Mouse (Mus musculus) inflammation-experienced regulatory T-cells, adult 6 months (primary cell): ENCODE results near the gene 2700081O15Rik. TPM values are rescaled to one million over a fixed set of nuclear protein-coding genes. Genes with fewer than 3 reads are reported as not detected.
"Not testable (repeated sequence)": the region's sequence is repeated elsewhere in the genome, so short reads cannot be mapped to it uniquely, and the experiment has no call there.

Source experiments
- ATAC-seq: one replicate; pipeline ENCODE4 v1.8.0; 2017
- polyA plus RNA-seq, 3 experiments: library from polyadenylated mRNA; unstranded; fragments of 100-300 nt; shearing (Covaris generic); gene quantifications; one replicate each; pipeline ENCODE4 v1.2.1; 2017

The 2700081O15Rik gene
- under 1 TPM; 0.10 to 0.23 (median 0.15) TPM for polyA plus RNA-seq

DNA sequence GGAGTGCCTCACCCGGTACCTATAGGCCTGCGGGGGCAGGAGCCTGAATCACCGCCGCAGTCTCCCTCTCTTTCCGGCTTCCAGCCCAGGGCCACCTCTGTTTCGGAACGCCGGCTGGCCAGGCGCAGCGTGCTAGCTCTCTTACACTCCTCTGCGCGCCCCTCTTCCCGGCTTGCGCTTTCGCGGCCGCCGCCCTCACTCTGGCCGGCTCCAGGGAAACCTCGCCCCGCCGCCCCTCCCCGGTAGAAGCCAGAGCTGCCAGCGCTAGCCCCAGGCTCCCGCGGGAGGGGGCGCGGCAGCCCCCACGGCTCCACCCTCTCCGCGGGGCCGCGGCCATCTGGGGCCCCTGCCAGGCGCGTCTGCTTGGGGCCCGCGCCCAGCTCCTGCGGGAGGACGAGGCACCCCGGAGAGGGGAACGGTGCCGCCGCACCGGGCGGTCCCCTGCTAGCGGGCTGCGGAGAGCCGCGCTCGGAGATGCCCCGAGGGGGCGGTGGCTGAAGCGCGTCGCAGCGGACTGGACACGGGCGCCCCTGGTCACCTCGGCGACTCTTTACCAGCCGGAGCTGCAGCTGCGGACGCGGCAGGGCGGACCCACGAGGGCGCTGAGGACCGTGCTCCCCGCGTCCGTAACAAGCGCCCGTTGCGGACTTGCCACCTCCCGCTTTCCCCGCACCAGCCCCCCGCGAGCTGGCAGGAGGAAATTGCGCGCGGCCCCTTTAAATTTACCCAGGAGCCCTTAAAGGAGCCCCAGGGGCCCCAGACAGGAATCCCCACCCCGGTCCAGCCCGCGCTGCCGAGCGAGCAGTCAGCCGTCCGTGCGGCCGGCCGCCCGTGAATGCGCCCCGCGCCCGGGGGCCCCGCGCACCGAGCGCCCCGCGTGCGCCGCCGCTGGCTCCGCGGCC, at the start of gene 2700081O15Rik:
2700081O15Rik (plus strand) TSS at position 792 of the 902 bp plus-strand sequence.
- ATAC-seq: no peak

DNA sequence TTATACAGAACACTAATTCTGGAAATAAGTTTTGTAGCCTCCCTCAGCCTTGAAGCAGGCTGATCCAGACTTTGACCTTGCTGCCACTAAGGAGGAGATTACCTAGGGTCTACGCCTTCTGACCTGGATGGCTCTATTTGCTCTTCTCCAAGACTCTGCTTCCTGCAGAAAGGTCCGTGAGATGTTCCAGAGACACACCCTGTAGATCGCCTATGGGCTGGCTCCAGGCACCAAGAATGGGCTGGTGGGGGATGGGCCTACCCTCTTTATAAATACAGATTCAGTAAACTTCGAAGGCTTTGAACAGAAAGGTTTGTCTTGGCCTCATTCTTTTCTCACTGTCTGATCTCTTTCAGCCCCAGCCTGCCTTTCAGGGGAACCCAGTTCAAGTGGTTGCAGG, 48.0 kb upstream of the 2700081O15Rik start:
- not testable (repeated sequence) for ATAC-seq

DNA sequence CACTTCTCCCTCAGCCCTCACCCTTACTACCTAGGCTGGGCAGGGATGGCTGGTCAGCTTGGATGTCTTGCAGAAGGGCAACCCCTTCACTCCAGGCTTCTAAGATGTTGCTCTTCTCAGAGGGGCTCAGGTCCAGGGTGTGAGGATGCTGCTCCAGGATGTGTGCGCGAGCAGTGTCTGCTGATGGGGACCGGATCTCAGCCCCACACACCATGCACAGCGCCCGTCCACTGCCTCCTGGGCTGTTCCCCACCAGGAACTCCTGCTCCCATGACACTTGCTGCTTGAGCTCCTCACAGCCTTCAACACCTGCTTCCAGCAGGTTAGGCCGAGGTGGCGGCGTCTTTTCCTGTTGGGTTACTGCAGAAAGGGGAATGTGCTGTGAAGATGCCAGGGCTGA, 42.9 kb upstream of the 2700081O15Rik start:
- no peak for ATAC-seq

DNA sequence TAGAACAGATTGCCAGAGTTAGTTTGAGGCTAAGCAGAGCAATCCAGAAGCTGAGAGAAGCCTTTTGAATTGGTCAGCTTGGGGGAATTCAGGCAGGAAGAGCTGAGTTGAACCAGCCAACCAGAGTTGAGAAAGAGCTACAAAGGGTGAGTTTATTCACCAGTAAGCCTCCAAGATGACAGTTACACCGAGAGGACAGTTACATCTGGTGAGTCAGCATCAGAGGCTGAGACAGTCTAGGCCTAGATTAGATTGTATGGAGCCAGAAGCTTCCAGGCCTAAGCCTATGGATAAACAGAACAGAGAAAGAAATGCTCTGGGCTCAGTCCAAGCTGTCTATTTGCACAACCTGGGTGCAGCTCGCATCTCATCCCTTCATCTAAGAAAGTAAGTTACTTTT, 39.8 kb upstream of the 2700081O15Rik start:
- no peak for ATAC-seq

DNA sequence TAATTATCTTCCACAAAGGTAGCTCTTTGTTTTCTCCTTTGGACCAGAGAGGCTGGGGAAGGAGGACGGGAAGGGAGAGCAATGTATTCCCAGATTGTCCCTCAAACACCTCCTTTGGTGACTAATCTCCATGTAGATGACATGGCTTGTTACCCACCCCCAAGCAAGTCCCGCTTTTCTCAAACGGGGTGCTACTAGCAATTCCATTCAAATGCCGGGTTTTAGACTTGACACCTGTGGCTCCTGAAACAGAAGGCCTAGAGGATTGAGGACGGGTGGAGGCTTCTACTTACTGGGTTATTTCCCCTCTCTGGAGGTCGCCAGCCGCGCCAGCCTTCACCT, 35.5 kb upstream of the 2700081O15Rik start:
- ATAC-seq: no peak

DNA sequence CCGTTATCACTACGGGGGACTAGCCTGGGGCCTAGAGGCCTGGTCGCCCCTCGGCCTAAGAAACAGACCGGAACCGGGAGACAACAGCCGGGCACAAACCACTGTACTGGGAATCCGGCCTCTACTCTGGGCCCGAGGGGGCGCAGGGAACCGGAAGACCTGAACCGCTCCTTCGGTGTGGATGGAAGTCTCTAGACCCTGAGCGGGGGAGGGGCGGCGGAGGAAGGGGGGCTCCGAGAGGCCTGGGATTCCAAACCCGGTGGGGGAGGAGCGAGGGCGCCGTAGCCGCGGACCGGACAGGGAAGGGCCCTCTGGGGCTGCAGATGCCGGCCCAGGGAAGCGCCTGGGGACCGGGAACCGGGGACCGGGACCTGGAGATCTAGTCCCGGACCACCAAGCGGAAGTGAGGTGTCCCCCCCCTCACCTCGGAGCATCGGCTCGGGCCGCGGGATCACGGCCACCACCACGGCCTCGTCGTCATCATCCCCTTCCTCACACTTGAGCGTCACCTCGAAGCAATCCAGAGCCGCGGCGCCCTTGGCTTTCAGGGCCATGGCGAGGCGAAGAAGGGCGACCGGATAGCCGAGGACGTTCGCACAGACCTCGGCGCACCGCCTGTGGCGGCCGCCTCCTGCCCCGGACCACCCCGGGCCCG, 35.0 kb upstream of the 2700081O15Rik start:
- ATAC-seq: peak; percentile 13

DNA sequence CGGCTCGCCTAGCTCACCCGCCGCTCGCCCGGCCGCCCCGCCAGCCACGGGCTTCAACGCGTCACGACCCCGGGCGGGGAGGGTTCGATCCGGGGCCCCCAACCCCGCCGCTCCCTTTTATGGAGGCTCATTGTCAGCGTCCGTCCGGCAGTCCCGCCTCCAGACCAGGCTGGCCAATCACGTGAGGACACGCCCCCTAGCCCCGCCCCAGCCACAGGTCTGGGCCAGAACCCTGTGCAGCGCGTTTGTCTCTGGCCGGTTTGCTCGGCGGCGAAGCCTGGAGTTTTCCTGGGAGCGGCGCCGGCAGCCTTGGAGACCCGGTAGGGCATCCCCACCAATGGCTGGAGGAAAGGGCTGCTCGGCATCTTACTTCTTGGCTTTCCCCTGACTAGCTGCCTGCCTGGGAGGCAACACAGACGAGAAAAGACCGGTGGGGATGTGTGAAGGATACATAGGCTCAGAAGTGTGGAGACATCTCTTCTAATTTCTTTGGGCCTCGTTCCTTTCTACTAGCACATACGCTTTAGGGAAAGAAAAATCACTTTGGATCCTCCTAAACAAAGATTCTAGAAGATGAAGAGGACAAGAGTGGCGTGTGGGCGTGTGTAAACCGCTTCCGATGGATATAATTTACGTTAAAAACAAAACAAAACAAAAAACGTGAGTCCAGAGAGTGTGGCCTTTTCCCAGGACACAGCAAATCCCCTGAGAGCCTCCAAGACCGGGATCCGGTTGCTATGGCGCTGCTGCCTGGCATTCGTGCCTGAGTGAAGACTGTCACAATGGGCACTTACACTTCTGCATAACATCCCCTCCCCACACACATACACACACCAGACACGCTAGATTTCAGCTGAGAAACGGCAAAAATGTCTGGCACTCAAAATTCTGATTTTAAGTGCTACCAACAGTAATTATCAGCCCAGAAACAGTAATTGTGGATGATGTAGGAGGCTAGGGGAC, 34.2 kb upstream of the 2700081O15Rik start, which contains the start of gene Spindoc:
Spindoc (minus strand) TSS at position 92 of the 963 bp plus-strand sequence.
- peak; percentile 93 for ATAC-seq

DNA sequence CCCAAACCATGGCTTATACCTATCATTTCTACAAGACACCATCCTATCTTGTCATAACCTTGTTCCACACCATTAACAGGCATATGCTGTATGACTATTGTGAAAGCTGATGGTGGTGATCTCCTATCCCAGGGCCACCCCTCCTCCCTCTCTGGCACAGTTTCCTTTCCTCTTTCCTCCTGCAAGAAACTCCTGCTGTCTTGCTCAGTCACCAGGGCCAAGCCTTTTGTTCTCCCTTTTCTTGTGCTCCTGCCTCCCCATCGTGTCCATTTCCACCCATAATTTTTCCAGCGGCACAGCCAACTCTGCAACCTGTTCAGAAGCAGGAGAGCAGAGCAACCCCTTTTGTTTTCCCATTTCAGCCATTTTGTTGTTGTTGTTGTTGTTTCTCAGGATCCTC, 31.4 kb upstream of the 2700081O15Rik start:
- no peak for ATAC-seq

DNA sequence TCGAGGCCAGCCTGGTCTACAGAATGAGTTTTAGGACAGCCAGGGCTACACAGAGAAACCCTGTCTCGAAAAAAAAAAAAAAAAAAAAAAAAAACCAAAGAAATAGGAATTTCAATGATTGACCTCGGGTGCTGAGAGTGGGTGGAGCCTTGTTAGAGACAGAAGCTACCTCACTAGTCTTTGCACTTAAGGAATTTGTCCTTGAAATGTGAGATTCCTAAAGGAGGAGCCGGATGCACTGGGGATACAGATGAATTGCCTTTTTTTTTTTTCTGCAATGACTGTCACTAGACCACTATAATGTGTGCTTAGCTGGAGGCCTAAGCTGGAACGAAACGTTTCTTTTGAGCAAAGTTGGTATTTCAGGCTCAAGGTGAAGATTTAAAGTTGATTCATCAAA, 28.9 kb upstream of the 2700081O15Rik start:
- ATAC-seq: no peak

DNA sequence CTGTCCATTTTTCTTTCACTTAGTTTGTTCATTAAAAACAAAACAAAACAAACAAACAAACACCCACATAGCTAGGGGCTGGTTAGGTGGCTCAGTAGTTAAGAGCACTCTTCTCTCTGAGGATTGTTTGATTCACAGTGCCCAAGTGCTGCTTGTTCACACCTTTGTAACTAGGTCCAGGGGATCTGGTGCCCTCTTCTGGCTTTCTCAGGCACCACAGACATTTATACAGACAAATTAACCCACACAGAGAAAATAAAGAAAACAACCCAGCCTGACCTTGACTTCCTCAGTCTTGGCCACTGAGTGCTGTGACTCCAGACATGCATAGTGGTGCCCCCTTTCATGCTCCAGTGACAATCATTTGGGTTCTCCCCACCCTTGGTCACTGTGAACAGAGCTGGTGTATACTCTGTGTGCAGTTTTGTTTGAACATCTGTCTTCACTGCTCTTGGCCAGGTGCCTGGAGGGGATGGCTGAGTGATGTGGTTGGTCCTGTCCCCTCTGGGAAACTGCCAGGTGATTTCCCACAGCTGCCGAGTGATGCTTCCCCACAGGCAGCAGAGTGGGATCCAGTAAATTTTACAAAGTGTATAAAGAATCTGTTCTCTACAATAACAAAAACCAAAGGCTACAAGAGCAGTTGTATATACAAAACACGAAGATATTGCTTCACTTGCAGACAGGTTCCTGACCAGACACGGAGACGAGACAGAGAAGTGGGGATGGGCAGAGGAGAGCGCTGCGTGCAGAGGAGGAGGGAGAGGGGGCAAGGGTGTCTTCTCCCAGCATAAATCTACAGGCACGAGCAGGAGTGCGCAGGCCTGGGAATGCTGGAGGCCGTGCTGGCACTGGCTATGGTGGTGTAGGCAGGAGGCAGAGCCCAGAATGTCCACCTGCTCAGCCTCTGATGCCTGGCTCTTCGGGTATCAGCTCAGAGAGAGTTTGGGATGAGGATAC, 20.3 kb upstream of the 2700081O15Rik start:
- not testable (repeated sequence) for ATAC-seq

DNA sequence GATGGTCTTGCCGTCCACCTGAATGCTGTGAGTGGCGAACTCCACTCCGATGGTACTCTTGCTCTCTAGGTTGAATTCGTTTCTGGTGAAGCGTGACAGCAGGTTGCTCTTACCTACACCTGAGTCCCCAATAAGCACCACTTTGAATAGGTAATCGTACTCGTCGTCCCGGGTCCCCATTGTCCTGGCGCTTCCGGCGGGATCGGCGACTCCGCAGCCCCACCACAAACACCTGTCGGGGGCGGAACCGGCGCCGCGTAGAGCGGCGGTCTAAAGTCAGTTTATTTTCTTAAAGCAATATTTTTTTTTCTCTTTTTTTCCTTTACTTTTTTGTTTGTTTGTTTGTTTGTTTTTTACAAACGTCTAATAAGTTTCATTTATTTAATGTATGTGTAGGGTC, 18.5 kb upstream of the 2700081O15Rik start:
- ATAC-seq: not testable (repeated sequence)

DNA sequence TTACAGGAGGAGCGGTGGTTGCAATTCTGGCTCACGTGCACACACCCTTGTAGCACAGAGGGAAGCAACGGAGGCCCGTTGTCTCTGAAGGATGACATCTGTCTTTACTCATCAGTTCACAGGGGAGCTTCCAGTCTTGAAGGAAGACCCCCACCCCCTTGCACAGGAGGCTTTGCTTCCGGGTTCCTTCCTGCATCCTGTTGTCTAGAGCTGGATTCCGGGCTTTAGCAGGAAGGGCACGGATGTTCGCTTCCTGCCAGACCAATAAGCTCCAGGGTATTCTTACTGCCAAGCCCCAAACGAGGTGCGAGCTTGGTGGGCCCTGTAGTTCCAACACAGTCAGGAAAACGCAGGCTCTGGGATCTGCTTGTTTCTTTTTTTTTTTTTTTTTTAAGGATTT, 16.8 kb upstream of the 2700081O15Rik start:
- ATAC-seq: no peak

DNA sequence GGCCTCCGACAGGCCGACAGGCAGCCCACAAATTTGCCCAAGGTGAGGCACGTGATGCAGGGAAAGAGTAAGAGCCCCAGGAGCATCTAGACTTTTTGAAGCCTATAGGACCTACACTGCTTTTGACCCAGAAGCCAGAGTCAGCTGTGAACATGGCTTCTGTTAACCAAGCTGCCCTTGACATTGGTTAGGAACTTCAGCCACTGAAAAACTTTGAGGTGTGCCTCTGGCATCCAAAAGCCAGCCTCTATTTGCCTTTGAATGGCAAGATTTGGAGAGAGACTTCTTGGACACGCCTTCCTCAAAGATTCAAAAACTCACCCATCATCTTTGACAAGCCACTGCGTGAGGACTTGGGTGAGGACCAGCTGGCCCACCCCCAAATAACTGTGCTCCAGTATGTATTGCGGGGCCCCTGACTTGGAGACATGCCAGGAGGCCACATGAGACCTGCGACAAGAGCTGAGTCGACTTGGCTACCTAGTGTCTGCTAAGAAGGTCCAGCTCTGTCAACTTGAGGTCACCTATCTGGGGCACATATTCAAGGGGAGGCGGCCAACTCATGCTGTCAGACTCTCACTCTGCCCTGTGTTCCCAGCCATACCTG, 12.7 kb upstream of the 2700081O15Rik start:
- ATAC-seq: no peak

DNA sequence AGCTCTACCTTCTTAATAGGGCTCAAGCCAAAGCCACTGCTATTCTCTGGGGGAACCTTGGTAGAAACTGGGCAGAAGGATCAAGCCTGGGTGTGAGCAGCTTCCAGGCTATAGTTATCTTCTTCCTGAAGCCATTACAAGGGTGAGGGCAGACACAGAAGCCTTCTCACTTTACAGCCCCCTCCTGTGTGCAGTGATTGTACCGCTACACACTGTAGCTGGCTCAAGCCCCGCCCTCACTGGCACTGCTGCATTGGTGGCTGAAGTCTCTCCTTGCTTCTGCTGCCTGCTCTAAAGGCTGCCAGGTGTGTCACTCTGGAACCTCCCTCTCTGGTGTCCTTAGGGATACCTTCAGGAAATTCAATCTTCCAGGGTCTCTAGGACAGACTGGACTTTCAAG, 5.1 kb upstream of the 2700081O15Rik start:
- ATAC-seq: no peak

DNA sequence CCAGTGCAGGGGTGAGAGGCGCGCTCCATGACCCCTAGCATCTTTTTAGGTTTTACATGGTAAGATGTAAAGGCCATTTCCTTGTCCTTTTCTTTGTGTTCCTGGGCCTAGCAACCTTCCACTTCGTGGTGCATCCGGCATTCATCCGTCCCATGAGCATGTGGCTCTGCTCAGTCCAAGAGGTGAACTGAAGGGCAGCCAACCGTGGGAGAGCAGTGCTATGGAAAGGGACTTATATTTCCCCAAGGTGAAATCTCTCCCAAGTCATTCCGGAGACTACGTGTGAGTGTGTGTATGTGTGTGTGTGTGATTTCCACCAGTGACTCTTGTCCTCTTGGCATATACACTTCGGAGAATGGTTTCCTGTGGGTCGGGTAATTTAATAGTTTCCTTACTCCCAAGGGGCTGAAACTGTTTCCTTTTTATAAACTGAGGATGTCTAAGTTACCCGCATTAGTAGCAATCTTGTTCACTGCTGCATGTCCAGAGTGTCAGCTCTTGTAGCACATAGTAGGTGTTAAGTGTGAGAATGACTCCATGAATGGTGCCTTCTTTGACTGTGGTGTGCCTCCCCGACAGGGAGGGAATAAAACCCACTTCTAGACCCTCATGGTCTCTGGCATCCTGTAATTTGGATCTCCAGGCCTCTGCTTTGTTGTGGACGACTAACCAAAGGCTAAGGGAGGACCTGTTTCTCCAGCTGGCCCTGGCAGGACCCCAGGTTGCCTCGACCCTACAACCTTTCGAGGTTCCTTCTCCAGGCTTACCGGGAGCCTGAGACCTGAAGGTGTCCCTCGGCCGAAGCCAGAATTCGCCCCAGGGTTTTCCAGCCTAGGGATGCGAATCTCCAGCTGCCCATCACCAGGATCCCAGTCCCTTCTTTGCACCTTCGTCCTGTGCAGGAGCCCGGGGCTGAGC, 1.2 kb upstream of the 2700081O15Rik start:
- ATAC-seq: no peak

DNA sequence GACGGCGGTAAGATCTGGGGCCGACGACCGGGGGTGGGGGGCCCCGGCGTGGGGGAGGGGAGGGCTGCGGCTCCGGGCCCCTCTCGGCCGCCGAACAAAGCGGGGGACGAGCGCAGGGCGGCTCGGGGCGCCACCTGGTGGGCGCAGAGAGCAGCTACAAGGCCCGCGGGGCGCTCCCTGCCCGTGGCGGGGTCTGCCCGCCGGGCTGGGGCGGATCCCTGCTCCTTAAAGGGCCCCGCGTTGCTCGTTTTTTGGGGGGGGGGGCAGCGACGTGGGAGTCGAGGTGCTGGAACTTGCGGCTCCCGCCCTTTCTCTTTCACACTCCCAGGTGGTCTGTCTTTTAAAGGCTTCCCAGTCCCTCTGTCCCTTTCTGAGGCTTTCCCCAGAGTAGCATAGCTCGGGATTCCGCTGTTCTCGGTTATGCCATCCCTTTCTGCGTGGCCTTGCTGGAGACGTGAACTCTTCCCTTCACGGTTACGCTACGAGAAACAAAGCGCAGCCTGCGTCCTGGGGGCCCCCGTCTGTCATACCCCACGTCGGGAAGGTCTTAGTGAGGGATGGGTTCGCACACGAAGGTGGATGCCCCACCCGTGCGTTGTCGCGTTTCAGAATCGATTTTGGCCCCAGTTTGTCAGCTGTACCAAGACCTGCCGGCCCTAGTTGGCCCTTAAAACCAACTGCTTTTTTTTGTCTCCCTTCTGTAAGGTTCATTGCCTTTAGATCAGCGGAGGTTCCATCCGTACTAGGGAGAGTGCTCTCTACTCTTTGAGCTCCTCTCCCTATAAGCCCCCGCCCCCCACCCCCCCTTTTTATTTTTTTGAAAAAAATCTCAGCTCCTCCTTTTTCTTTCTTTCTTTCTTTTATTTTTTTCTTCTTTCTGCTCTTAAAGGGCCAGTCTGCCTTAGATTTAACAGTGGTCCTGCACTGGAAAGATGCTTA, 755 bp downstream of the 2700081O15Rik start:
- ATAC-seq: peak; percentile 63

DNA sequence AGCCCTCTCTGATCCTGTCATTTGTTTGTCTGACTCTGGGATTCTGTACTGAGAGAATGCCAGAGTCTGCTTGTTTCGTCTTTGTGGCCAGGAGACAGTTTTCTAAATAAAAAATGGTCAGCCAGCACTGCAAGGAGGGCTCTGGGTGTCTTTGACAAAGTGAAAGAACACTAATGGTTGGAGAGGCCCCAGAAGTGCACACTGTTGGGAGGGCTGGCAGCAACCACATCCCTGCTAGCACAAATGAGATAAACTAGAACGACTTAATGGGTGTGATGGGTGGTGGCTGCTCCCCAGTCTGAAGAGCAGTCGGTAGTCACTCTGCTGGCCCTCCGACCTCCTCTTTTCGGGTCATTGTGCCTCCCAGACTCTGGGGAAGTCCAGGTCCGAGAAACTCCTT, 1.7 kb downstream of the 2700081O15Rik start:
- ATAC-seq: no peak

DNA sequence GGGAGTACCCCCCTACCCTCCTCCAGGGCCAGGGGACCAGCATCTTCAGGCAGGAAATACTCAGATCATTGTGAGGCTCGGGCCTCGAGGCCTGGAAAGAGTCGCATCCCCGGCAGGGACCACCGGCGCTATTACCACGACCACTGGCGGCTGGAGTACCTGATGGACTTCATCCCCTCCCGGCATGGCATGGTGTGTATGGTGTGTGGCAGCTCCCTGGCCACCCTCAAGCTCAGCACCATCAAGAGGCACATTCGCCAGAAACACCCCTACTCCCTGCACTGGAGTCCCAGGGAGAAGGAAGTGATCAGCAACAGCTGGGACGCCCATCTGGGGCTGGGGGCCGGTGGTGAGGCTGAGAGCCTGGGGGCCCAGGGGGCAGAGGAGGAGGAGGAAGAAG, 2.7 kb downstream of the 2700081O15Rik start:
- no peak for ATAC-seq
